Mouse (Mus musculus) c-Kit-negative CD71-positive TER-119-positive erythroid progenitor cells, embryonic 14.5 days (primary cell): ENCODE results near the gene Agpat3.

Source experiments
- DNase-seq: peaks from one replicate; pipeline ENCODE4 v3.0.0-alpha.2; 2013; ENCODE audit warnings: low read depth, low spot score

The Agpat3 gene

DNA sequence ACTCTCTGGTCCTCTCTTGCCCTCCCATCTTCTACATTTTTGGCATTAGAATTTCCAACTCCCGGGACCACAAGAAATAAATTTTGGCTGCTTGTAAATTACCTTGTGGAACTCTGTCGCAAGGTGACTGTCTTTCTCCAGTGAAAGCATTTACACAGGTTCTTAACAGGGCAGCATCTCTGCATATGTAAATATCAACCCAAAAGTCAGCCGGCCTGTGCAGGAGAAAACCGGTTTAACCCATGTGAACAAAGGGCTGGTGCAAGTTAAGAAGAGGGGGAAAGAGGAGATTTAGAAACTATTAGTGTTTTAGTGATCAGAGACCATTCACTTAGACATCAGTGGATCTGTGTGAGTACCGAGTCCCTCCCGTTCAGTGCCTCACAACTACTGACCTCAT lies 92.6 kb downstream of the Agpat3 start:
- no peak for DNase-seq

DNA sequence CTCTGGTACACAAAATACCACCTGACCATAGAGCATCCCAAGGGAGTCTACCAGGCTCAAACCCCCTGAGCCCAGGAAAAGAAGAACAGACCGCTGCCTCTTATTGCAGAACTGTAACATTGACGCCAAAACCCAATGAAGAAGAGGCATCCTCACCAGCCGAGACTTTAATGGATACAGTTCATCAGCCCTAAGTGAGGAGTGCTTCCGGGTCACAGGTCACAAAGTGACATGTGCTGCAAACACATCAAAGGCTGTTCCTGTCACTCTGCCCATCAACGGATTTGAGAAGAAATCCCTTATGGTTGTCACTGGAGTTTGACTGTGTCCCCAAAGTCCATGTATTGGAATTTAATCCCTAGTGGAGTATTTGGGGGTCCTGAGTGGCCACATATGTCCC lies 93.1 kb downstream of the Agpat3 start:
- DNase-seq, result no peak

DNA sequence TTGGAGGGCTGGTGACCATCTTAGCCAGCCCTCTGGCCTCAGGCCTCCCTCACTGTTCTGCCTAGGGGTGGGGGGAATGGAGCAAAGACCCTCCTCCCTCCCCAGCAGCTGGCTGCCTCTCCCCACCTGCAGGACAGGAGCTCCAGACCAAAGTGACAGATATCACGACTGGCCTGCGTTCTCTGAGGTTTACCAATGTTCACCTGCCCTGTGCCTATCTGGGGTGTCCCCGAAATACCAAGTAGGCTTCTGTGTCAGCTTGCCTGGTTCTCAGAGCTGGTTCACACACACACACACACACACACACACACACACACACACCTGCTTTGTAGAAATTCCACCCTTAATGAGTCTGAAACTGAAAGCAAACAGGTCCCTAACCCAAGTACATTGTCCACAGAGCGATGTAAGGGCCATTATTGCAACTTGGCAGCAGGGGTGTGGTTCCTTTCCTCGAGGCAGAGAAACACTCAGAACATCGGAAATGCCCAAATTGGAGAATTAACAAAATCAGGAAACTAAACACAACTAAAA lies 94.1 kb downstream of the Agpat3 start:
- no peak for DNase-seq

DNA sequence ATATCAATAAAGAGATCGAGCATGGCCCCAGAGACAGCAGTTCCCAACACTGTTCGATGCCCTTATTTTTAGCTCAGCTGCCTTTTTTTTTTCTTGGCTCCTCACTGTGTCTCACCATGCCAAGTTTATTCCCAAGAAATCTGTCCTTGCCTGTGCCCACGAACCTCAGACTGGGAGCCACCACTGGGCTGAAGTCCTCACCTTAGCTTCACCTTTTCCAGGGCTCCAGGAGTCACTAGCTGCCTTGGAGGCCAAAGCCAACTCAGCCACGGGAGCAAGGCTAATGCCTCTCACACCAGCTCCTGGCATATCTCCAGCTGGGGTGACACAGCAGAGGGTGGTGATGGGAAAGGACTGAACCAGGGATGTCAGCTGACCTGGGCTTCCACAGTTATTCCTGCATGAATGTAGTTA lies 96.6 kb downstream of the Agpat3 start:
- no peak for DNase-seq

DNA sequence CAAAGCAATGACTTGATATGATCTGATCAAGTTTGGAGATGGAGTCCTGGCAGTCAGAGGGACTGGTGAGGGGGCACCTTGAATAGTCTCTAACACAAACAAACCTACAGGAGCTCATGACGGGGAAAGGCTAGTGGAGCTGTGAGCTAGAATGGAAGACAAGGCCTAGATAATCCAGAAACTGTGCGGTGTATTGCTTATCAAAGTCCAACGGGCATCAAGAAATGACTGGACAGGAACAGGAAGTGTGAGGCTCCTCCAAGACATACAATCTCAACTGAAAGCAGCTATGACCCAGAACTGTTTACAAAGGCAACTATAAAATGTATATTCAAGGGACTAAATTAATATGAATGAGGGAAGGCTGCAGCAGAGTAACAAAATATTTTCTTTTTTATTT lies 105.1 kb downstream of the Agpat3 start:
- no peak for DNase-seq

DNA sequence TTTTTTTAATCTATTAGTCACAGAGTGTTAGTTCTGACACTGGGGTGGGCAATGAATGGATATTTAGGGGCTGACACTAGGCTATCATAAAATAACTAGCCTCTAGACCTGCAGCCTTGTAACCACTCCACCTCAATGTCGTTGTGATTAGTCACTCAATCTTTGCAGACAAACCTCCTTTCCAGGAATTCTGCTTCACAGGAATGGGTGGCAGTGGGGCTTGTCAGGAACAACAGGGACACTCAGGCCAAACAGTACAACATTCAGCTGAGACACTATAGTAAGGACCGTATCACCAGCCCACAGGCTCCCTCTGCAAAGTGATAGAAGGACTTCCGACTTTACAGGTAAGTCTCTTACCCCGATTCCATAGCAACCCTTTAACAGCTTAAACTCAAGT lies 105.6 kb downstream of the Agpat3 start:
- peak; percentile 34 for DNase-seq

DNA sequence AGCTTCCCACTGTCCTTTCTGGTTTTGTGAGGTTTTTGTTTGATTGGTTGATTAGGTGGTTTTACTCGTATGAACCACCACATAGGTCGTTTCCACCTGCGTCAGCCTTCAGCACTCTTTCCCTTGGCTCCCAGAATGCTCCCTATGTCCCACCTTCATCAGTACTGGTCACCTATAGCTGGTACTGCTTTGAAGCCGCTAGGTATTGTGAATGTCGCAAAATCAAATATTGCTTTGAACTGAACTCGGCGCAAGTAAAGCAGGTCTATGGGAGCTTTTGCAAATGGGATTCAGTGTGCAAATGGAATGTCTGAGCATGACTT lies 107.1 kb downstream of the Agpat3 start:
- DNase-seq, result no peak

DNA sequence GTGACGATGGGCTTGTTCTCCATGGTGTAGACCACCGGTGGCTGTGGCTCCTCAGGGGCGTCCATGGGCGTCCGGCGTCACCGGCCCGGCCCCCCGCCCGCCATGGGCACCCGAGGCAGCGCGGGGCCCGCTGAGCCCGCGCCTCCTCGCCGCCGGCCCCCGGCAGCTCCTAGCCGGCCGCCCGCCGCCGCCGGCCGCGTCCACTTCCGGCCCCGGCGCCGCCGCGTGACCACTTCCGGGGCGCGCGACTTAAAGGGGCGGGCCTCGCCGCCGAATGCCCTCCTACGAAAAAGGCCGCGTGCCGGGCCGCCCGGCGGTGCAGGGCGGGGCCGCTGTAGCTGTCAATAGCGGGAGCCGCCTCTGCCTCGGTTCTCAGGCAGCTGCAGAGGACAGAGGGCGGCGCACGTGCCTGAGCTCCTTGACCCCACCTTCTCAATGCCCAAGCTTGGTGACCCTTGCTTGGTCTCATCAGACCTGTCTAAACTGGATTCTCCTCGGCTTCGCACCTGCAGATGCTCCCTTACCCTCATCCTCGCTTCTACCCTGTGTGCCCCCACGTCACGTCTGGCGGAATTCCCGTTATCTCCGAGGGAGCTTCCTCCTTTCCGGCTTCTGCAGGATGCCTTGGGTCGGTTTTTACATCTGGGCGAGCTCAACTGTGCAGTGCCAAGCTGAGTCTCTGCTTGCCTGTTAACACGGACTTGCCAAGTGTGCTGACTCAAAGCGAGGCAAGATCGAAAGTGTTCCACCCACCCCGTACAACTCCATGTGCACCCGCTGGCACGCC lies 107.7 kb downstream of the Agpat3 start, which contains the start of gene Trappc10:
TSS of gene Trappc10 (minus strand) at position 204 of the 787 bp plus-strand sequence.
- DNase-seq, result peak; percentile 85

DNA sequence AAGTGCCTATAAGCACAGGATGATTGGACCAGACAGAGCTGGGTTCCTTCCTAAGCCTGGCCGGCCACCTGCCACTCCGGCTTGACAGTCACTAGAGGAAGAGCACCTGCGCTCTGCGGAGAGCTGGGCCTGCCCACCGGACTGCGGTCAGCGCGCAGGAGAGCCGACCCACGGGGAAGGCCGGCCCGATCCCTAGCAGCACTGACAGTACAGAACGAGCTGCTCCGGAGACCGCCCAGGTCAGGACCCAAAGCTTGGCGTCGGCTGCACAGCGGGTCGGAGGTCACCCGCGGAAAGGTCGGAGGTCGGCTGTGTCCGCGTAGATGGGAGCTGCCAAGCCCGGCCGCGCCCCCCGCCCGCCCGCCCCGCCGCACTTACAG lies 108.2 kb downstream of the Agpat3 start:
- DNase-seq, result no peak

DNA sequence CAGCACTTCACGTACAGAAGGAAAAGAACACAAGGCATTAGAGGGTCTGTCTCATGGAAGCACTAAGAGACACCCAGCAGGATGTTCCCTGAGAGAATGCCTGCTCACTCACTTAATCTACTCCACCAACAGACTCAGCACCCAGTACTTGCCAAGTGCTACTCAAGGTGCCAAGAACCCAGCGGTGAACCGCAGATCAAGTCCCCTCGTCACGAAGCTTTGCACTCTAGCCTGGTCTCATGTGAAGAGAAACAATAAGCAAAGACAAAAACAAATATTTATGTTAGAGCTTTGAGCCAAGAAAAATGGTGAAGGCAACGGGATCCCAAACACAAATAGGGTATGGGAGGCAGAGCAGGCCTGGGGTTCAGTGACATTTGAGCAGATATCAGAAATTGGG lies 113.4 kb downstream of the Agpat3 start:
- DNase-seq, result no peak

DNA sequence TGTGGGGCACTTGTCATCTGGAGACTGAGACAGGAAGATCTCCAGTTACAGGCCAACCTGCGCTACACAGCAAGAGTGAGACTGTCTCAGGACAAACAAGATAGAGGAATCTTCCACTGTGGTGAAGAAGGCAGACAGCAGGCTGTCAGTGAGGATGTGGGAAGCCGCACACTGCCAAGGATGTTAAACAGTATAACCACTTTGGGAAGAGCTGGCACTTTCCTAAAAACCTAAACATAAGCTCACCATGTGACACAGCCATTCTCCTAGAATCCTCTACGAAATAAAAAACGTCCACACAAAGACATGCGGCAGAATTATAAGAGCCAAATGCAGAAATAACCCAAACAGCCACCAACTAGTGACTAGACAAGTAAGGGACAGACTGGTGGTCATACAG lies 114.0 kb downstream of the Agpat3 start:
- no peak for DNase-seq

DNA sequence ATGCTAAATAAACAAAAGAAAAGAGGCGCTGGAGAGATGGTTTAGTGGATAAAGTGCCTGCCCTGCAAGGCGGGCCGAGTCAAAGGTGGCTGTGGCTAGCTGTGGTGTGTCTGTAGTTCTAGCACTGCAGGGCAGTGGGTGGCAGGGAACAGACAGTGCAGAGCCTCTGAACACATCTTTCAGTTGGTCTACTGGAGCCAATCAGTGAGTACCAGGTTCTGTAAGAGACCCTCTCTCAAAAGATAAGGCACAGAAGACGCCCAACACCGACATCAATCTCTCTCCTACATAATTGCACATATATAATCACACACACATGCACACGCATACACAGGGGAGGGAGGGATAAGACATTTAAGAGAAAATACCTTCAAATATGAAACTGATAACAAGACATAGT lies 114.5 kb downstream of the Agpat3 start:
- no peak for DNase-seq

DNA sequence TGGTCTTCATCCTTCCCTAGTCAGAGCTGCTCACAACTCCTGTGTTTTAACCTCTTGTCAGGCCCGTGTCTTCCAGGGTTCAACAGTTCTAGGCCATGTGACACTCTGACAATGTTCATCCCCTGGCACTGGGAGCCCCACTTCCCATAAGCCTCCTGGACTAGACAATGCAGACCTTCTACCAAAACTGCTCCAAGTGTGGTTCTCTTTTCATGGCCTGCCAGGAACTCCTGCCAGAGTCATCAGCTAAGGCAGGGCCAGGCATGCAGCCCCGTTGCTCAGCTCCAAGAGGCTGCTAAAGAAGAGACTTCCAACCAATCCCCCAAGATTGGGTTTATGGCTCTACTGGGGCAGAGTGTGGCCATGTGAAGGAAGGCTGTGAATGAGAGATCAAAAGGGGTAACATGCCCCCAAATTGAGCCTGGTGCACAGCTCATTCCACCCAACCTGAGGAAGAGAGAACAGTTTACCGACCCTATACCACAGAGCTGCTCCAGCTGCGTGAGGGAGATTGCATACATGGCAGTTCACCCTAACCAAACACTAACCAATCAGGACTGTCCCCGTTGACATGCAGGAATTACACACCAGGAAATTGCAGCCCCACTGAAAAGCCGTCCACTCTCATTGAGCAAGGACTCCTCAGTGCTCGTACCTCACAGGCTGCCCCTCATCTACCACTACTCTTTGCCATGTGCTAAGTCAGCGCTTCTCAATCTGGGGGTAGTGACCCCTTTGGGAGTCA lies 115.2 kb downstream of the Agpat3 start:
- no peak for DNase-seq

DNA sequence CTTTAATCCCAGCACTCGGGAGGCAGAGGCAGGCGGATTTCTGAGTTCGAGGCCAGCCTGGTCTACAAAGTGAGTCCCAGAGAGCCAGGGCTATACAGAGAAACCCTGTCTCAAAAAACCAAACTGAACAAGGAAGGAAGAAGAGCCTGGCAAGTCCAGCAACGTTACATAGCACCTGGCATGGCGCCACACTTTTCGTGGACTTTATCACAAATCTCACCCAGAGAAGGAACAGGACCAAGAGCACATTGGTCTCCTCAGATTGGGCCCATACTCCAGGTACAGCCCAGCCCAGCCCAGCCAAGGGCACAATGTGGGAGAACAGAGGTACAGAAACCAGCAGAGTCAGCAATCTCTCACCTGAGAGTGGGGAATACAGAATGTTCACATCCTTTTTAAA lies 118.5 kb downstream of the Agpat3 start:
- DNase-seq, result no peak

DNA sequence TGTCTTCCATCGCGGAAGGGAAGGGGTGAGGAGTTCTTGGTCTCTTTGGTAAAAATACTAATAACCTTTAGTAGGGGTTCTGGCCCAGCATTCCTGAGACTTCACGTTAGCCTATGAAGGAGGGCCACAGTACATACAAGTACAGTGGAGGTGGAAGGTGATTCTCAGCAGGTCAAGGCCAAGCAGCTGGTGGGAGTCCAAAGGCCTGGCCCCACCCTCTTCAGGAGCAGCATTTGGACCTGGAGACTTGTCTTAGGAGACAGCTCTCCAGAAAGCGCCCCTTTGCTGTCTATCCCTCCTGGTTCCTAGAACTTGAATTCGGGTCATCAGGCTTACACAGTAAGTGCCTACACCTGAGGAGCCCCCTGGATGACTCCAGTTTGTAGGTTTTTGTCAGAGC lies 119.1 kb downstream of the Agpat3 start:
- DNase-seq, result no peak

DNA sequence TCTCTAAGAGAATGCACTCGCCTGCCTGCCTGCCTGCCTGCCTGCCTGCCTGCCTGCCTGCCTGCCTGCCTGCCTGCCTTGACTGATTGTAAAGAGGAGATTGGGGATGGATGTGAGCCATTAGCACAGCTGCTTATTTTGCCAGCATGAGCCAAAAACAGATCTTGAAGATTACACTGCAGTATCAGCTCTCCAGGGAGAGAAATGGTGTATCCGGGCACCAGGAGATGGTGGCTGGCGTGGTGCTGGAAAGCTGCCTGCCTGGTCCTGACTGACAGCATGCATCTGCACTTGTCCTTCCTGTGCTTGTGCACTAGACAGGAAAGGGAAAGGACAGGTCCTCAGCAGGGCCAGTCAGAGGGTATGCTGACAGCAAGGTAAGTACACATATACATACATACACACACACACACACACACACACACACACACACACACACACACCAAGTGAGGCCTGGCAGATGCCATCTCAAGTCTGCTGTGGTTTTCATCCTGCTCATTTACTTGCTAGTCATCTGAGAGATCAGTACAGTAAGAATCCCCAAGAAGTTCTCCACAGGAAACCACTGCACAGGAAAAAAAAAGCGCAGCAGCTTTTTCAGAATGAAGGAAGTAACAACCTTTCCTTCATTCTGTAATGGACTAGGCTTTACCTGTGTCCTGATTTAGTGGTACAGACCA lies 119.8 kb downstream of the Agpat3 start:
- DNase-seq, result no peak

DNA sequence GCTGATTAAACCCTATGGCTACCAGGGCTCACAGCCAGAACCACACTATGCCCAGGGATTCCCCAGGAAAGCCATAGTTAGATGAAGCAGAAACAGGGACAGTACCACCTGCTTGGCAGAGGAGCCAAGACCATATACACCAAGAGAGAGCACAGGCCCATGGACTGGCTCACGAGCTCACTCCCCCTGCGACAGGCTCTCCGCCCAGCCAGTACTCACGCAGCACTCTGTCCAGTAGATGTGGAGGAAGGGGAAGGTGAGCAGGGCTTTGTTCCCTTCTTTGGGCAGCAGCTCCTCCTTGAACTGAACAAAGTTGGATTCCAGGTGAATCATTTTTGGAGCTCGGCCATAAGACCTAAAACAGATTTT lies 123.7 kb downstream of the Agpat3 start:
- DNase-seq, result no peak

DNA sequence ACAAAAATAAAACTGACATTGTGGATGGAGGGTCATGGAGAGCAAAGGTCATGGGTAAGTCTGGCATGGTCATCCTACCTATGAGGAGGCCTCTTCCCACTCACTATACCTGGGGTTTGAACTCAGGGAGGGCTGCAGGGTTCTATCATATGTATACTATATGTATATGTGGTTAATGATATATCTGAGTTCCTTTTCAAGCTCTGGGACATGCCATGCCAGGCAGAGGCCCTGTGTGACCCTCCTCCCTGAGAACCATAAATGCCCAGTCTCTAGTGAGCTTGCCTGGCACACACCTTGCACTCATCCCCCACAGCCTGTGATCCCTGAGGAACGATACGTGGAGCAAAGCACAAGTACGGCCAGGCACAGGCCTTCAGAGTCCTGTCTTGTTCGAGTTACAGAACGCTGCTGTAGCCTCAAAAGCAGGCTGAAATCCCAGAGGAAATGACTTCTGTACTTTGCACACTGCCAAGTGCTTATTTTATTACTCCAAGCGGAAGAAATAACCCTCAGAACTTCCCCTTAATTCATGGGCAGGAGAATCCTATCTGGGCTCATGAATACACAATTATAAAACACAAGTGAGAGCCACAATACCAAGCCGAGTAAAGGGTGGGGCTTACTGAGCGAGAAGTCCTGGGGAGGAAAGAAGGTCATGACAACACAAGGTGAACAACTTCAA lies 124.3 kb downstream of the Agpat3 start:
- no peak for DNase-seq

DNA sequence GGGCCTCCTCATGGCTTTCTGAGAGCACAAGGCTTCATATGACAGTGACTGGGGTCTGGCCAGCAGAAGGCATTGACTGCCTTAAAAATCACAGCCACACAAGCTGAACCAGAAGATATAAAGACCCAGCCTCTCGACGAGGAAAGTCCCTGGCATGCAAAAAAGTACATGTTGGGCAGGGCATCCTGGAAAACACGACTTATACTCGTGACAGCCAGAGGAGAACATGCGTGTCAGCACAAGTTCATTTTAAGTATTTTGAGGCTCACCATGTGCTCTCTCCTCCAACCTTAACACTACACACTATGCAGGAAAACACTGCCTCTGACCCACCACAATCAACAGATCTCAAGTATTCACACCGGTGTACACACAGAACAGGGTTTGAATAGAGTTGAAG lies 128.2 kb downstream of the Agpat3 start:
- DNase-seq, result no peak

DNA sequence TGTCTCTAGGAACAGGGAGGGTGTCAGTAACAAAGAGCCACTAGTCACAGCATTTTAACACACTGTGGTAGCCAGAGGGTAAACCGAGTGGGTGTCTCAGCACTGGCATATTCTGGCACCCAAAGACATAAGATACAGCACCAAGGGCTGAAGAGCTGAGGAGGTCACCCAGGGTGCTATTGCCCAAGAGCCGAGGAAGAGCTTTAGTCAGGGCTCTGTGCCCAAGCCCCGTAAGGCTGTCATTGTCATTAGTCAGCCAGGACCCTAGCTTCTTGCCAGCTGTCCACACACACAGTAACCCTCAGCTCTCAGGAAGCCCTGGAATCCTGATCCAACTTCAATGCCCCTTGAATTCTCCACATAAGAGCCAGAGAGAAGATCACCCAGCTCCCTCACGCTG lies 129.4 kb downstream of the Agpat3 start:
- no peak for DNase-seq

DNA sequence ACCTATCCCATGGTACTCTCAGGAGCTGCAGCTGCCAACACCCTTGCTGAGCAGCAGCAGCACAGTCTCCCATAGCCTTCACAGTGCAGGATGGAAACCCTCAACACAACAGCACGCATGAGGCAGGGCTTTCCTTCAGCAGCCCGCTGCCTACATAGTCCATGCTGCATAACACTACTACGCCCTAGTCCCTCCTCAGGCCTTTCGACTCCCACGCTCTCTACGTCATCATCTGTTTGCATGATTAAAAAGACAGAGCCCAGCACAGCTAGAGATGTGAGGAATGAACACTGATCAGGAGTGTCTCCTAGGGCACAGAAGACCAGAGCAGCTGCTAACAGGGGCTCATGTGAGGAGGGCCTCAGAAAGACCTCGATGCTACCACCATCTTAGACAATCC lies 131.0 kb downstream of the Agpat3 start:
- DNase-seq, result no peak

DNA sequence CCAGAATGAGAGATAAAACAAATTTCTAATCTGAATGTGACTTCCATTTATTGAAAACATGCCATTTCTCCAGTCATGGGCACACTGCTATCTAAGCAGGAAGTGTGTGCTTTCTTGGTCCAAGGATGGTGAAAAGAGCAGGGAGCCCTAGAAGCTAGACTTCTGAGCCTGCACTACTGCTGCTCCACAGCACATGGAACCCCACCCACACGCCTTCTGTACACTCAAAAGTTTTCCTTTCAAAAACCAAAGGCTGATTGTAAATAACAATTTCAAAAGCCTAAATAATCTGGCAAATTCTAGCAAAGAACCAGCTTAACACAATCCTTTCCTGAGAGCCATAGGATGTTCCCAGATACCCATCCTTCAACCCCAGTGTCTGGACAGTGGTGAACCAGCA lies 132.8 kb downstream of the Agpat3 start:
- no peak for DNase-seq
